ENCODE assay signal across 18 mouse cellular contexts in the genomic region with DNA sequence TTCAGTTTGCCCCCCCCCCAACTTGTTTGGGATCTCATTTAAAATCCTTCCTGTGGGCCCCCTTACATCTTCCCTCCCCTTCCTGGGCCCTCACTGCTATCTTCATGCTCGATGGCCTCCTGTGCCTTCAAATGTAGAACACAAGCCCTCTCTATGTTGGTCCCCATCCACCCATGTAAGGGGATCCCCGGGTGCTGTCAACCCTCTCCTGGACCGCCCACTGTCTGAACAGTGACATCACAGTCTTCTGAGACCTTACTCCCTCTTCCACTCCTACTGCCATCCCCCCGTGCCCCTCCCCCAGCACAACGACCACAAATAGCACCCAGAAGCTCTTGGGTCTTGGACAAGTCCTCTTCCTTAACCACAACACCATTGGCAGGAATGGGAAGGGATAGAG. TPM values are rescaled to one million over a fixed set of nuclear protein-coding genes. Genes with fewer than 3 reads are reported as not detected.
"Had no signal": no experiment of that assay in that cellular context is flagged by ENCODE, and none has a peak within 500 bp of the region (broad histone marks: within the 10 kb centered on the region; RNA-seq: fewer than 3 reads in every experiment).

No protein-coding gene starts in this region.

- H3K27me3 ChIP-seq: lung, embryonic 15.5 days; midbrain, embryonic 15.5 days; neural tube, embryonic 12.5 days; stomach, embryonic 15.5 days had no signal

- H3K4me2 ChIP-seq: lung, embryonic 15.5 days; midbrain, embryonic 11.5 days; midbrain, embryonic 13.5 days; midbrain, embryonic 15.5 days; neural tube, embryonic 12.5 days; stomach, embryonic 15.5 days had no signal

- H3K27ac ChIP-seq: lung, embryonic 15.5 days; macrophage; midbrain, embryonic 13.5 days; midbrain, embryonic 15.5 days; neural tube, embryonic 12.5 days; stomach, embryonic 15.5 days; stomach, postnatal 0 days had no signal

- H3K9me3 ChIP-seq: lung, embryonic 15.5 days; megakaryocyte, embryonic 14.5 days; midbrain, embryonic 13.5 days; midbrain, embryonic 15.5 days; neural tube, embryonic 12.5 days; stomach, embryonic 15.5 days had no signal

- H3K9ac ChIP-seq: lung, embryonic 15.5 days; midbrain, embryonic 13.5 days; midbrain, embryonic 15.5 days; neural tube, embryonic 12.5 days; stomach, embryonic 15.5 days had no signal

- H3K36me3 ChIP-seq: lung, embryonic 15.5 days; midbrain, embryonic 13.5 days; midbrain, embryonic 15.5 days; neural tube, embryonic 12.5 days; stomach, embryonic 15.5 days had no signal

- H3K4me1 ChIP-seq: neural tube, embryonic 12.5 days; stomach, embryonic 15.5 days had no signal

- H3K4me3 ChIP-seq: lung, embryonic 15.5 days; megakaryocyte, embryonic 14.5 days; midbrain, embryonic 13.5 days; midbrain, embryonic 15.5 days; neural tube, embryonic 12.5 days; stomach, embryonic 15.5 days had no signal

- DNase-seq: lung, adult 2 months; lung, postnatal 14 days; lung, postnatal 36 days; right cerebral cortex, postnatal 14 days; thymus, adult 2 months; thymus, postnatal 25 days; thymus, postnatal 4 days had no signal

- ATAC-seq: lung, postnatal 0 days; midbrain, embryonic 13.5 days; midbrain, embryonic 15.5 days had no signal

RNA-seq across cellular contexts. Expression of a gene that starts 56.6 kb away (rescaled TPM):
- polyA plus RNA-seq: liver, embryonic 16.5 days; macrophage had no signal
